Mouse (Mus musculus) testis, adult 2 months (tissue): ENCODE results near the gene Zfp612.

ENCODE experiments used
- CTCF ChIP-seq: fragments of 200-500 bp; IDR thresholded peaks from 2 replicates; pipeline ENCODE4 v1.5.1; 2012; ENCODE audit warnings: low read depth, mild to moderate bottlenecking, inconsistent platforms, low read length, moderate library complexity; ENCODE audit not compliant: control insufficient read depth, insufficient read depth, insufficient replicate concordance
- POLR2A ChIP-seq: fragments of 200-500 bp; IDR thresholded peaks from 2 replicates; pipeline ENCODE4 v1.6.1; 2012; ENCODE audit warnings: low read depth, mild to moderate bottlenecking, inconsistent platforms, low read length, moderate library complexity; ENCODE audit not compliant: control insufficient read depth

DNA sequence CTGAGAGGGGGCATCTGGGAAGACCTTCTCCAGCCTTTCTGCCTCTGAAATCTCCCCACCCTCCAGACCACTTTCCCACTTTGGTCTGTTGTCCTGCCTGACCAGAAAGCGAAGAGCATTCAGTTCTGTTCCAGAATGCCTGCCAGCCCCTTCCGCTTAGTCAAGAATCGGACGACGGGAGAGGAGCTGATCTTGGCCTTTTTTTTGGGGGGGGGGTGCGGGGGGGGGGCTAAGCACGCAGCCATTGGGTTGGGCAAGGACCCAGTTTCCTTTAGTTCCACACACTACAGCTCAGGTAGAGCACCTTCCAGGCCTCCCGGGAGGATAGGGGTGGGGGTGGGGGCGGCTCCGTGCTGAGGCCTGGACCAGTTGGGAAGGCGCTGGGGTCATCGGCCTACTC lies 21.4 kb downstream of the Zfp612 start, which contains the start of gene Gm21964:
- TF ChIP-seq POLR2A (no peak), CTCF (no peak)
